Mouse (Mus musculus) midbrain, embryonic 14.5 days (tissue): ENCODE results near the gene Gm17606. TPM values are rescaled to one million over a fixed set of nuclear protein-coding genes. Genes with fewer than 3 reads are reported as not detected.

ENCODE experiments used
- microRNA counts: library from miRNA; unstranded; fragments of <30 nt; microRNA quantifications from one replicate; lab custom pipeline; 2016
- microRNA-seq: library from miRNA; unstranded; fragments of <30 nt; microRNA quantifications from one replicate; pipeline ENCODE4, GENCODE M21; 2016
- polyA plus RNA-seq: library from polyadenylated mRNA; unstranded; fragments of >200 nt; fragmentation: Nextera tagmentation; extraction: Ambion mirVana; gene quantifications from 2 replicates; pipeline ENCODE4 v1.2.1, GENCODE M21; 2014

Gene Gm17606
- polyA plus RNA-seq, 1 experiment from 2014 or later: not detected

MicroRNAs within 50 kb of the gene (microRNA counts, 519-probe panel; counts per million panel counts)
- microRNA mmu-miR-686 (lab: Ali Mortazavi, UCI): not detected

Small RNAs within 50 kb of the gene (microRNA-seq; reads per million reads assigned to microRNA genes)
- gene Mir686 (not detected), gene Mir6948 (0.59 reads per million)

Other genes with a start within 250 kb of the Gm17606 start
- gene Slc7a7, start 223.2 kb upstream of the Gm17606 start, polyA plus RNA-seq: 3.5 and 4.0 TPM in 2 replicates
- 293 and 337 TPM in 2 replicates for gene Mrpl52, start 214.0 kb upstream of the Gm17606 start, polyA plus RNA-seq
- gene Mmp14, start 209.3 kb upstream of the Gm17606 start, polyA plus RNA-seq: 36.2 and 58.5 TPM in 2 replicates
- 26.1 and 27.5 TPM in 2 replicates for gene Lrp10, start 176.8 kb upstream of the Gm17606 start, polyA plus RNA-seq
- gene Rem2, start 164.9 kb upstream of the Gm17606 start, polyA plus RNA-seq: 37.2 and 44.6 TPM in 2 replicates
- 76.9 and 92.5 TPM in 2 replicates for gene Prmt5, start 123.4 kb upstream of the Gm17606 start, polyA plus RNA-seq
- 13.3 and 14.7 TPM in 2 replicates for gene Haus4, start 86.3 kb upstream of the Gm17606 start, polyA plus RNA-seq
- 3.6 and 4.8 TPM in 2 replicates for gene Ajuba, start 63.4 kb upstream of the Gm17606 start, polyA plus RNA-seq
- 5.4 and 6.1 TPM in 2 replicates for gene 4931414P19Rik, start 35.0 kb upstream of the Gm17606 start, polyA plus RNA-seq
- gene Psmb5, start 22.9 kb upstream of the Gm17606 start, polyA plus RNA-seq: 409 and 454 TPM in 2 replicates
- gene Psmb11, start 19.5 kb upstream of the Gm17606 start, polyA plus RNA-seq: 0.18 TPM in 1 of 2 replicates, not detected in the other
- gene Cdh24, start 412 bp downstream of the Gm17606 start, polyA plus RNA-seq: 11.6 and 12.4 TPM in 2 replicates
- gene 1700123O20Rik, start 45.3 kb downstream of the Gm17606 start, polyA plus RNA-seq: 74.0 and 79.1 TPM in 2 replicates
- 128 and 143 TPM in 2 replicates for gene Acin1, start 46.0 kb downstream of the Gm17606 start, polyA plus RNA-seq
- 0.20 TPM in 2 replicates for gene Gm29776, start 57.9 kb downstream of the Gm17606 start, polyA plus RNA-seq
- gene Cebpe, start 71.2 kb downstream of the Gm17606 start, polyA plus RNA-seq: not detected in 2 replicates
- gene Slc7a8, start 141.0 kb downstream of the Gm17606 start, polyA plus RNA-seq: 5.7 and 7.6 TPM in 2 replicates
- not detected in 2 replicates for gene Rnf212b, start 173.2 kb downstream of the Gm17606 start, polyA plus RNA-seq
- 6.0 and 9.4 TPM in 2 replicates for gene Homez, start 230.0 kb downstream of the Gm17606 start, polyA plus RNA-seq
- 2.1 and 4.4 TPM in 2 replicates for gene Ppp1r3e, start 236.6 kb downstream of the Gm17606 start, polyA plus RNA-seq
- 5.5 and 5.8 TPM in 2 replicates for gene Bcl2l2, start 242.4 kb downstream of the Gm17606 start, polyA plus RNA-seq
- not detected in 2 replicates for gene Gm20521, start 242.5 kb downstream of the Gm17606 start, polyA plus RNA-seq